Mouse (Mus musculus) spleen, adult 2 months (tissue): ENCODE data around the gene Rffl.

Source experiments
- CTCF ChIP-seq: fragments of 200-500 bp; IDR thresholded peaks from 2 replicates; pipeline ENCODE4 v1.5.1; 2011; ENCODE audit warnings: mild to moderate bottlenecking, inconsistent platforms; ENCODE audit not compliant: insufficient read depth, insufficient read length, insufficient replicate concordance; ENCODE audit errors: extremely low read depth
- POLR2A ChIP-seq: fragments of 200-500 bp; IDR thresholded peaks from 2 replicates; pipeline ENCODE4 v1.6.1; 2011; ENCODE audit warnings: low read depth, low read length, inconsistent platforms

- no peak for TF ChIP-seq POLR2A
- no peak for TF ChIP-seq CTCF
Observed at GRCm38 (mm10) chr11:82891936-82892335, 20.9 kb upstream of the Rffl start, which contains the start of gene Fndc8.
